Mouse (Mus musculus) lung, embryonic 14.5 days (tissue): Measurements from ENCODE around the gene Hivep3. TPM values are rescaled to one million over a fixed set of nuclear protein-coding genes. Genes with fewer than 3 reads are reported as not detected.

Experiments used
- ATAC-seq: fragments of 200-750 bp; cut with Nextera tagmentation; 2 replicates; pipeline ENCODE4 v1.8.0; 2017; ENCODE audit warnings: mild to moderate bottlenecking, moderate TSS enrichment, moderate library complexity; ENCODE audit not compliant: insufficient read depth
- DNase-seq: peaks from one replicate; pipeline ENCODE4 v3.0.0-alpha.2; 2015
- H3K27ac ChIP-seq: fragments of 300-500 bp; sonication (generic); 2 replicates; pipeline ENCODE4 v1.5.1; 2014; ENCODE audit warnings: low read depth, mild to moderate bottlenecking, moderate library complexity
- H3K27me3 ChIP-seq: fragments of 300-500 bp; sonication (generic); 2 replicates; pipeline ENCODE4 v1.6.1; 2014; ENCODE audit warnings: low read length, control low read depth; ENCODE audit not compliant: insufficient read depth
- H3K36me3 ChIP-seq: fragments of 300-500 bp; sonication (generic); 2 replicates; pipeline ENCODE4 v1.6.1; 2014; ENCODE audit warnings: control low read depth; ENCODE audit not compliant: insufficient read depth
- H3K4me1 ChIP-seq: fragments of 300-500 bp; sonication (generic); 2 replicates; pipeline ENCODE4 v1.6.1; 2014; ENCODE audit warnings: antibody characterized with exemption, control low read depth; ENCODE audit not compliant: insufficient read depth
- H3K4me2 ChIP-seq: fragments of 300-500 bp; sonication (generic); 2 replicates; pipeline ENCODE4 v1.6.1; 2014; ENCODE audit warnings: mild to moderate bottlenecking
- H3K4me3 ChIP-seq: fragments of 300-500 bp; sonication (generic); 2 replicates; pipeline ENCODE4 v1.5.1; 2014; ENCODE audit warnings: low read depth, low read length
- H3K9ac ChIP-seq: fragments of 300-500 bp; sonication (generic); 2 replicates; pipeline ENCODE4 v1.6.1; 2014
- H3K9me3 ChIP-seq: fragments of 300-500 bp; sonication (generic); 2 replicates; pipeline ENCODE4 v1.6.1; 2016; ENCODE audit warnings: low read depth, low read length, control low read depth
- CTCF ChIP-seq: IDR thresholded peaks from 2 replicates; pipeline ENCODE4 v1.5.1; 2016; ENCODE audit warnings: antibody characterized with exemption, low read depth
- WGBS: fragments of 180-500 bp; shearing (Covaris S2); extraction: QIAGEN DNeasy Blood & Tissue Kit; methylation state at CpG from one replicate; pipeline ENCODE4 v1.1.7; 2014; 5-methylcytosine and 5-hydroxymethylcytosine counted together
- polyA plus RNA-seq: library from polyadenylated mRNA; unstranded; fragments of >200 nt; fragmentation: Nextera tagmentation; extraction: Ambion mirVana; gene quantifications from 2 replicates; pipeline ENCODE4 v1.2.1, GENCODE M21; 2014

Hivep3 gene
- polyA plus RNA-seq, 1 experiment from 2014 or later: 22.0 TPM

DNA sequence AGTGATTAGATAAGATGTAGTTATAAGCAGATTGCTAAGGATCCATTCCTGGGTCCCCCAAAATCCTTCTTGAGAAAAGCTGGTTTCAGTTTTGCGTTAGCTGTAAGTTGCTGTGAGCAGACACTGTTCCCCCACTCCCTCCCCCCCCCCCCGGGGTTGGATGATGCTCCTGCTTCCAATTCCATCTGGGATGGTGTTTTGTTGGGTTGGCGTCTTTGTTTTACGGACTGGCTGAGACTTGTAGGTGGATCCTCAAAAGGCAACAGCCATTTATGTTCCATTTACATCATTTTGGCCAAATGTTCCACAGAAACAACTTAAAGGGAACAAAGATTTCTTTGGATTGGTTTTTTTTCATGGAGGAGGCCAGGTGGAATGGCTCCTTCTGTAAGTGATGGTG is 147.7 kb downstream of the Hivep3 start:
- H3K4me1 ChIP-seq: peaks cover 6% of the 10 kb centered on the region; the same call in 1 of the 2 replicates
- WGBS: 87% methylated on average over 4 of the region's 4 CpGs
- no peak overlapping the region for H3K27ac ChIP-seq

DNA sequence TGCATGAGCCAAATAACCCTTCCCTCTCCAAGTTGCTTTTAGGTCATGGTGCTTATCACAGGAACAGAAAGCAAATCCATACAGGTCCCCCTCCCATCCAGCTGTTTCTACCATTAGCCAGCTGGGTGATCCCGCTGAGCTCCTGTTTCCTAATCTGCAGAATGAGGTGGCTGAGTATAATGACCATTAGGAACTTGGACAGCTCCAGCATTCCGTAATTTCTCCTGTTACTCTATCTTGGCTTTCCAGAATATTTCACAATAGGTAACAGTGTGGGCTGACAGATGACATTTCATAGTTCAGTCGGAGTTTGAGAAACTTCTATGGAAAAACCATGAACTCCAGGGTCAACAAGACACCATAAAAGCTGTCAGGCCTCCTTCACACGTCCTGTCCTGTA is 148.8 kb downstream of the Hivep3 start:
- Histone ChIP-seq H3K4me2 (no peak overlapping the region), H3K4me3 (no peak overlapping the region), H3K27me3 (no peaks in the 10 kb centered on the region), H3K36me3 (no peaks in the 10 kb centered on the region), H3K9me3 (no peaks in the 10 kb centered on the region), H3K9ac (no peak overlapping the region), H3K27ac (peak overlapping the region; percentile 85; the same call in 1 of the 2 replicates), H3K4me1 (peaks cover 6% of the 10 kb centered on the region; the same call in 1 of the 2 replicates)
- ATAC-seq (peak; percentile 90), DNase-seq (peak; percentile 94)
- 15% methylated on average over 4 of the region's 4 CpGs for WGBS
- no peak for TF ChIP-seq CTCF

More for the DNA sequence above, 147.7 kb downstream of the Hivep3 start:
- no peaks in the 10 kb centered on the region for H3K9me3 ChIP-seq
- ATAC-seq (no peak), DNase-seq (no peak)
- H3K9ac ChIP-seq: no peak overlapping the region
- no peak overlapping the region for H3K4me3 ChIP-seq
- H3K27me3 ChIP-seq: no peaks in the 10 kb centered on the region
- no peaks in the 10 kb centered on the region for H3K36me3 ChIP-seq
- no peak for TF ChIP-seq CTCF
- no peak overlapping the region for H3K4me2 ChIP-seq

DNA sequence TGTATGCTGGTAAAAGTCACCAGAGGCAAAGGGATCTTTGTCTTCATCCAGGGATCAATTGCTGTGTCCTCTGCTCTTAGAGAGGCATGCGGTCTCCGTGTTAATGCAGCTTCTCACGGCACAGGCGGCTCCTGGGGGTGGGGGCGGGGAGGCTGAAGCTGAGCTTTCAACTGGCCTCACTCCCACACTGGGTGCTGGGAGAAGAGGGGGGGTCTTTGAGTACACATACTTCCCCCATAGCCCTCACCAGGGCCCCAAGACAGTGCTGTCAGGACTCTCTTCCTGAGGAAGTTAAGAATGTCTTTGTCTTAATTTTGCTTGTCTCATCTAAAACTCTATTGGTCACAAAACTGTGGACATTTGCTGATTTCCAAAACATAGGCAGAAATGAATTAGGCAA is 149.2 kb downstream of the Hivep3 start:
- no peaks in the 10 kb centered on the region for H3K27me3 ChIP-seq
- no peak overlapping the region for H3K4me2 ChIP-seq
- H3K27ac ChIP-seq: peak overlapping the region; percentile 85
- 9% methylated on average over 5 of the region's 5 CpGs for WGBS
- ATAC-seq (no peak; the same call in 1 of the 2 replicates), DNase-seq (no peak)
- no peak for TF ChIP-seq CTCF
- peaks cover 6% of the 10 kb centered on the region; the same call in 1 of the 2 replicates for H3K4me1 ChIP-seq
- no peaks in the 10 kb centered on the region for H3K9me3 ChIP-seq
- no peak overlapping the region for H3K9ac ChIP-seq
- no peak overlapping the region for H3K4me3 ChIP-seq
- H3K36me3 ChIP-seq: no peaks in the 10 kb centered on the region

DNA sequence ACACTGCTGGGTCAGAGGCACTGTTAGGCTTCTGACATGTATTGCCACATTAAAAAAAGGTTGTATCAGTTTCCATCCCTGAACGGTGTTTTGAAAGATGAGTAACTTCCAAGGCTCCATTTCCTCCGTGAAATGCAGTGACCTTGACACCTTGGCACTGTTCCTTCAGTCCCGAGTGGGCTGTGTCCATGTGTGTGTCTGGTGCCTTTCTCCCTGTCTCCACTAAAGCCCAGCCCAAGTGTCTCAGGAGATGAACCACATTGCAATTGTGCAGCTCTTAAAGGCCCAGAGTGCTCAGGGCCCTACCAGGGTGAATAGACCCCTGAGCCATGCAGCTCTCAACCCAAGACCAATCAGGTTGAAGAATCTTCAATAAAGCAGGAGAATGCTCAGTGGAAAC is 153.0 kb downstream of the Hivep3 start:
- H3K4me1 ChIP-seq: peaks cover 8% of the 10 kb centered on the region; the same call in 1 of the 2 replicates
- no peak overlapping the region for H3K4me3 ChIP-seq
- no peak overlapping the region for H3K27ac ChIP-seq
- no peak for ATAC-seq
- no peak overlapping the region for H3K9ac ChIP-seq
- H3K9me3 ChIP-seq: no peaks in the 10 kb centered on the region
- peak; percentile 44 for DNase-seq
- TF ChIP-seq CTCF: no peak
- H3K36me3 ChIP-seq: no peaks in the 10 kb centered on the region
- H3K4me2 ChIP-seq: no peak overlapping the region
- 31% methylated on average over 3 of the region's 3 CpGs for WGBS
- no peaks in the 10 kb centered on the region for H3K27me3 ChIP-seq

DNA sequence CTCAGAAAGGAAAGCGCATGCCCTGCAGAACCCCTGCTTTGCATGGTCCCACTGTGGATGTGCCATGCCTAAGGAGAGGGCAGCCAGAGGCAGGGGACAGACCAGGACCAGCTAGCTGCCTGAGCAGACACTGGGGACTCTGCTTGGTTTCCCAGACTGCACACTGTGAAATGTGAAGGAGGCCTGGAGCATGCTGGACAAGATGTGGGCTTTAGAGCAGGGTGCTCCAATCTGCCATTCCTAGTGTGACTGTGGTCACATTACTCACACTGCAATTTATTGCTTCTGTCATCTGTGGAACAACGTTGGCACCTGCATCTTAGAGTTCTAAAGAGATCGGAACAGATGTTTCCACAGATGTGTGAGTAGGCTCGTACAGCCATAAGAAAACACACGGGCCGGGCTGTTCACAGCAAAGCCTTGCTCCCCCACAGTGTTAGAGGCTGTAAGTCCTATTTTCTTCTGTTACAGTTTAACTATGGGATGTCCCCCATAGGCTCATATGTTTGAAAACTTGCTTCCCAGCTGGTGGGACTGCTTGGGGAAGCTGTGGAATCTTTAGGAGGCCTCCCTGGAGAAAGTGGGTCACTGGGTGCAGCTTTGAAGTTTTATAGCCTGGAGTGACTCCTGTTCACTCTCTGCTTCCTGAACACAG is 154.1 kb downstream of the Hivep3 start:
- Histone ChIP-seq H3K4me3 (no peak overlapping the region), H3K9me3 (no peaks in the 10 kb centered on the region), H3K9ac (no peak overlapping the region), H3K27ac (no peak overlapping the region), H3K4me2 (no peak overlapping the region), H3K36me3 (no peaks in the 10 kb centered on the region), H3K4me1 (peaks cover 8% of the 10 kb centered on the region; the same call in 1 of the 2 replicates), H3K27me3 (no peaks in the 10 kb centered on the region)
- DNase-seq (no peak), ATAC-seq (no peak)
- no peak for TF ChIP-seq CTCF
- 77% methylated on average over 6 of the region's 6 CpGs for WGBS

DNA sequence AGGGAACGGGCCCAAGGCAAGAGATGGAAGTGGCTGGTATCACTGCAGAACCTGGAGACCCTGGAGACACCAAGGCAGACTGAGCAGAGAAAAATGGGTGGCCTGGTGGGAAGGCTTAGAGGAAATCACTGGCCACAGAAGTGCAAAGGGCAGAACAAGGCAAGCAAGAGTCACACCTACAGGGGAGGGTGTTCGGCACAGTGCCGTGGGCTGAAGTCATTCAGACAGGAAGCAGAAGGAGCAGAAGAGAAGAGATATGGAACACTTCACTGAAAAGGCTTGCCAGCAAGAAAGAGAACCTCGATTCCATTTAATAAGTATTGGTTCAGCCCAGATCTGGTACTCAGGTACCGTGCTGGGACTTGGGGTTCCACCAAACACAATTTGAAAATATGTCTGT is 156.2 kb downstream of the Hivep3 start:
- no peaks in the 10 kb centered on the region for H3K27me3 ChIP-seq
- DNase-seq (no peak), ATAC-seq (no peak)
- H3K9me3 ChIP-seq: no peaks in the 10 kb centered on the region
- 66% methylated on average over 5 of the region's 5 CpGs for WGBS
- H3K4me3 ChIP-seq: no peak overlapping the region
- H3K36me3 ChIP-seq: no peaks in the 10 kb centered on the region
- H3K4me2 ChIP-seq: no peak overlapping the region
- no peak overlapping the region for H3K9ac ChIP-seq
- peaks cover 4% of the 10 kb centered on the region; the same call in 1 of the 2 replicates for H3K4me1 ChIP-seq
- no peak for TF ChIP-seq CTCF
- no peak overlapping the region for H3K27ac ChIP-seq

DNA sequence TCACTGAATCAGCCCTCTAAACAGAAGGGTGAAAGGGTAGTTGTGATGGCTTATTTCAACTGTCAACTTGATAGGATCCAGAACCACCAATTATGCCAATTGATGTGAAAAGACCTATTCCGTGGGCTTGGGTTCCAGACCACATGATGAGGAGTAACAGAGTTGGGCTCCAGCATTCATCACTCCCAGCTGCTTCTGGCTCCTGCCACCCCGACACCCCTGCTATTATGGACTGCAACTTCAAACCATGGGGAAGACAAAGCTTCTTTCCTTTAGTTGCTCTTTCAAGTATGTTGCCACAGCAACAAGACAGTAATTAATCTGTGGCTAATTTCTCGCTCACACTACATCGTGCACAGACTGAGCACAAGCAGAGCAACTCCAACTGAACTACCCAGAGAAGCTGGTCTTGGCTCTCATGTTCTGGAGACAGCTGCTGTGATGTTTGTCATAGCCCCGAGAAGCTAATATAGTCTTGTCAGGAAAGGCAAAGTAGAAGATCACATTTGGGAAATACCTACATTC is 159.7 kb downstream of the Hivep3 start:
- Histone ChIP-seq H3K27me3 (no peaks in the 10 kb centered on the region), H3K4me2 (no peak overlapping the region), H3K36me3 (no peaks in the 10 kb centered on the region), H3K4me1 (peaks cover 8% of the 10 kb centered on the region; the same call in 1 of the 2 replicates), H3K27ac (no peak overlapping the region), H3K9me3 (no peaks in the 10 kb centered on the region), H3K4me3 (no peak overlapping the region), H3K9ac (no peak overlapping the region)
- DNase-seq (no peak), ATAC-seq (no peak)
- TF ChIP-seq CTCF: no peak
- WGBS: 70% methylated on average over 5 of the region's 5 CpGs
